Mouse (Mus musculus) heart, embryonic 15.5 days (tissue): ENCODE data around the gene Lmod1. TPM values are rescaled to one million over a fixed set of nuclear protein-coding genes. Genes with fewer than 3 reads are reported as not detected.

Experiments
- ATAC-seq: fragments of 200-750 bp; cut with Nextera tagmentation; replicated peaks from 2 replicates; pipeline ENCODE4 v1.8.0; 2017; ENCODE audit warnings: low read depth, moderate TSS enrichment; ENCODE audit not compliant: insufficient number of reproducible peaks, insufficient read depth, low FRiP score
- H3K27ac ChIP-seq: fragments of 300-500 bp; sonication (generic); 2 replicates; pipeline ENCODE4 v1.5.1; 2015; ENCODE audit warnings: mild to moderate bottlenecking, inconsistent platforms
- H3K27me3 ChIP-seq: fragments of 300-500 bp; sonication (generic); 2 replicates; pipeline ENCODE4 v1.6.1; 2015; ENCODE audit warnings: inconsistent platforms
- H3K36me3 ChIP-seq: fragments of 300-500 bp; sonication (generic); 2 replicates; pipeline ENCODE4 v1.6.1; 2015; ENCODE audit warnings: mild to moderate bottlenecking, inconsistent platforms
- H3K4me1 ChIP-seq: fragments of 300-500 bp; sonication (generic); replicated peaks from 2 replicates; pipeline ENCODE4 v1.6.1; 2015; ENCODE audit warnings: inconsistent platforms
- H3K4me2 ChIP-seq: fragments of 300-500 bp; sonication (generic); 2 replicates; pipeline ENCODE4 v1.6.1; 2015; ENCODE audit warnings: inconsistent platforms, mild to moderate bottlenecking, moderate library complexity
- H3K4me3 ChIP-seq: fragments of 300-500 bp; sonication (generic); 2 replicates; pipeline ENCODE4 v1.5.1; 2015; ENCODE audit warnings: mild to moderate bottlenecking, inconsistent platforms
- H3K9ac ChIP-seq: fragments of 300-500 bp; sonication (generic); 2 replicates; pipeline ENCODE4 v1.6.1; 2015; ENCODE audit warnings: mild to moderate bottlenecking, inconsistent platforms
- H3K9me3 ChIP-seq: fragments of 300-500 bp; sonication (generic); replicated peaks from 2 replicates; pipeline ENCODE4 v1.6.1; 2016; ENCODE audit warnings: inconsistent platforms
- WGBS: fragments of 180-500 bp; shearing (Covaris S2); methylation state at CpG from one replicate; pipeline ENCODE4 v1.1.7; 2015; ENCODE audit warnings: mixed read lengths; 5-methylcytosine and 5-hydroxymethylcytosine counted together
- polyA plus RNA-seq: library from polyadenylated mRNA; unstranded; fragments of >200 nt; fragmentation: Nextera tagmentation; extraction: Ambion mirVana; gene quantifications from 2 replicates; pipeline ENCODE4 v1.2.1, GENCODE M21; 2015

Lmod1 gene
- polyA plus RNA-seq, 1 experiment from 2014 or later = 2.0 TPM

DNA sequence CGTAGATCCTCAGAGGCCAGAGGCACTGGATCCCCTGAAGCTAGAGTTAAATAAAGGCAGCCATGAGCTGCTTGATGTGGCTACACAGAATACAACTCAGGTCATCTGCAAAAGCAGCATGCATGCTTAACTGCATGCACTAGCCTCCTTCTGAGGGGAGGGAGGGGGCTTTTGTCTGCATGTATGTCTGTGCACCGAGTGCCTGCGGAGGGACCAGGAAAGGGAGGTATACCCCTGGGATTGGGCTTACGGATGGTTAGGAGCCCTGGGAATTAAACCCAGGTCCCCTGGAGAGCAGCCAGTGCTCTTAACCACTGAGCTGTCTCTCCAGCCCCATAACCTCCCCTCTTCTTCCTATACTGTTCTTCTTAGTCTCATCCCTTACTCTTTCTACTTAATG lies 87.5 kb downstream of the Lmod1 start:
- H3K27ac ChIP-seq = peak overlapping the region; percentile 72
- H3K36me3 ChIP-seq = peaks cover 57% of the 10 kb centered on the region
- H3K4me2 ChIP-seq = no peak overlapping the region
- H3K9ac ChIP-seq = no peak overlapping the region
- H3K4me1 ChIP-seq = peaks cover 31% of the 10 kb centered on the region
- H3K4me3 ChIP-seq = no peak overlapping the region
- ATAC-seq = no peak
- H3K9me3 ChIP-seq = no peaks in the 10 kb centered on the region
- no peaks in the 10 kb centered on the region for H3K27me3 ChIP-seq
- 68% methylated on average over 4 of the region's 4 CpGs for WGBS

GRCm38 (mm10) chr1:135413996-135414395 lies 89.4 kb downstream of the Lmod1 start:
- peak overlapping the region; percentile 72 for H3K27ac ChIP-seq
- no peak overlapping the region for H3K4me2 ChIP-seq
- no peaks in the 10 kb centered on the region for H3K9me3 ChIP-seq
- H3K36me3 ChIP-seq = peaks cover 59% of the 10 kb centered on the region
- H3K9ac ChIP-seq = no peak overlapping the region
- no peak for ATAC-seq
- no peak overlapping the region for H3K4me3 ChIP-seq
- peaks cover 31% of the 10 kb centered on the region for H3K4me1 ChIP-seq
- H3K27me3 ChIP-seq = no peaks in the 10 kb centered on the region

Other genes starting within 250 kb of the Lmod1 start
- 3.4 and 5.9 TPM in 2 replicates for gene Lgr6, start 219.5 kb upstream of the Lmod1 start, polyA plus RNA-seq
- gene Ptpn7, start 192.1 kb upstream of the Lmod1 start, polyA plus RNA-seq = 1.8 and 10.2 TPM in 2 replicates
- gene Arl8a, start 178.0 kb upstream of the Lmod1 start, polyA plus RNA-seq = 34.0 and 45.6 TPM in 2 replicates
- 0.06 TPM in 1 of 2 replicates, not detected in the other for gene Gpr37l1, start 157.1 kb upstream of the Lmod1 start, polyA plus RNA-seq
- 1.4 and 2.6 TPM in 2 replicates for gene Elf3, start 66.2 kb upstream of the Lmod1 start, polyA plus RNA-seq
- 47.2 and 63.0 TPM in 2 replicates for gene Rnpep, start 40.7 kb upstream of the Lmod1 start, polyA plus RNA-seq
- 287 and 387 TPM in 2 replicates for gene Timm17a, start 11.0 kb upstream of the Lmod1 start, polyA plus RNA-seq
- 26.0 and 33.0 TPM in 2 replicates for gene Shisa4, start 50.4 kb downstream of the Lmod1 start, polyA plus RNA-seq
- 63.9 and 82.7 TPM in 2 replicates for gene Ipo9, start 105.7 kb downstream of the Lmod1 start, polyA plus RNA-seq